Mouse (Mus musculus): ENCODE data around the gene Ssmem1. TPM values are rescaled to one million over a fixed set of nuclear protein-coding genes. Genes with fewer than 3 reads are reported as not detected.

Gene Ssmem1
- polyA plus RNA-seq, 2 experiments: 0.10 to 0.14 TPM

DNA sequence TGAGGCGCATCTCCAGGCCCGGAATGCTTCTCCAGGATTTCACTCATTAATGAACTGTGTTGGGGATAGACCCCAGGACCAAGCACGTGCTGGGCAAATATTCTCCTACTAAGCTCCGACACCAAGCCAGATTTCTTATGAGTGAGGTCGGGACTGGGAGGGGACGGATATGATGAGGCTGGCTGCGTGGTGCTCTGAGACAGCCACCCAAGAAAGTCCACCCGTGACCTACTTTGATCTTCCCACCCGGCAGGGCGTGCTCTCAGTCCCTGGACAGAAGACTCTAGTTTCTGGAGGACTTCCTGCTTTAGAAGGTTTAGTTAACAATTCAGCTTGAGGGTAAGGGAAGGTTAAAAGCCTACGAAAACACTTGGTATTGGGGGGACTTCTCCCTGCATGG is 44.1 kb upstream of the Ssmem1 start:
- no peak for DNase-seq (ENCODE audit: low read depth in 3 of 3, low spot score in 3 of 3)
- WGBS (ENCODE audit: insufficient replicate concordance): 72% methylated on average over 11 of the region's 11 CpGs
- Histone ChIP-seq H3K36me3 (replicated peaks; ENCODE audit: control insufficient read depth, insufficient read depth, low read depth) (no peaks in the 10 kb centered on the region), H3K9ac (replicated peaks) (no peak overlapping the region), H3K27me3 (ENCODE audit: control insufficient read depth, insufficient read depth, low read length) (no peaks in the 10 kb centered on the region; the same call in 1 of the 2 replicates), H3K4me1 (replicated peaks; ENCODE audit: control insufficient read depth in 2 of 2, insufficient read depth in 2 of 2, low read length in 1 of 2) (peaks cover 0 to 13% of the 10 kb centered on the region in 2 experiments; a peak in 3 of 4 replicates), H3K4me2 (ENCODE audit: low read depth) (no peak overlapping the region), H3K9me3 (ENCODE audit: control insufficient read depth, low read length) (no peaks in the 10 kb centered on the region), H3K27ac (no peak overlapping the region), H3K4me3 (ENCODE audit: insufficient read depth in 1 of 2, low read depth in 2 of 2, low read length in 2 of 2) (no peak overlapping the region)
- ATAC-seq (ENCODE audit: insufficient read depth): no peak
- no peak for TF ChIP-seq CTCF (IDR thresholded peaks at IDR 0.05; ENCODE audit: low read depth)
- no peak for TF ChIP-seq EP300 (IDR thresholded peaks at IDR 0.05; ENCODE audit: low read depth)

DNA sequence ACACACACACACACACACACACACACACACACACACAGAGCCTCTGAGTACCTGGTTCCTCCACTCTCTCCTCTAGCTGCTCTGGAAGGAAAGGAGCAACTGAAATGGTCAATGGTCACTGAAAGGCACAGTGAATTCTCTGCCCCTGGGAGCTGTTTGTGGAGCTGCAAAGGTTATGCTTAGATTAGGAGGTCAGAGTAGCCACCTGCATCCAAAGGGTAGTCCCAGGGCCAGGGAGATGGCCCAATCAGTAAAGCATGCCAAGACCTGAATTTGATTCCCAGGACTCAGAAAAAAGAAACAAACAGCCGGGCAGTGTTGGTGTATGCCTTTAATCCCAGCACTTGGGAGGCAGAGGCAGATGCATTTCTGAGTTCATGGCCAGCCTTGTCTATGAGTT is 41.6 kb upstream of the Ssmem1 start:
- H3K4me1 ChIP-seq (replicated peaks; ENCODE audit: control insufficient read depth in 2 of 2, insufficient read depth in 2 of 2, low read length in 1 of 2): peaks cover 0 to 2% of the 10 kb centered on the region in 2 experiments; a peak in 1 of 4 replicates
- no peaks in the 10 kb centered on the region for H3K27me3 ChIP-seq (ENCODE audit: control insufficient read depth, insufficient read depth, low read length)
- no peaks in the 10 kb centered on the region for H3K36me3 ChIP-seq (replicated peaks; ENCODE audit: control insufficient read depth, insufficient read depth, low read depth)
- H3K9ac ChIP-seq (replicated peaks): no peak overlapping the region
- TF ChIP-seq EP300 (IDR thresholded peaks at IDR 0.05; ENCODE audit: low read depth) (no peak), CTCF (IDR thresholded peaks at IDR 0.05; ENCODE audit: low read depth) (no peak)
- ATAC-seq (ENCODE audit: insufficient read depth) (no peak), DNase-seq (ENCODE audit: low read depth in 3 of 3, low spot score in 3 of 3) (no peak)
- no peak overlapping the region for H3K27ac ChIP-seq
- 58% methylated on average over 1 of the region's 1 CpGs for WGBS (ENCODE audit: insufficient replicate concordance)
- no peak overlapping the region for H3K4me2 ChIP-seq (ENCODE audit: low read depth)
- no peak overlapping the region for H3K4me3 ChIP-seq (ENCODE audit: insufficient read depth in 1 of 2, low read depth in 2 of 2, low read length in 2 of 2)
- H3K9me3 ChIP-seq (ENCODE audit: control insufficient read depth, low read length): no peaks in the 10 kb centered on the region

DNA sequence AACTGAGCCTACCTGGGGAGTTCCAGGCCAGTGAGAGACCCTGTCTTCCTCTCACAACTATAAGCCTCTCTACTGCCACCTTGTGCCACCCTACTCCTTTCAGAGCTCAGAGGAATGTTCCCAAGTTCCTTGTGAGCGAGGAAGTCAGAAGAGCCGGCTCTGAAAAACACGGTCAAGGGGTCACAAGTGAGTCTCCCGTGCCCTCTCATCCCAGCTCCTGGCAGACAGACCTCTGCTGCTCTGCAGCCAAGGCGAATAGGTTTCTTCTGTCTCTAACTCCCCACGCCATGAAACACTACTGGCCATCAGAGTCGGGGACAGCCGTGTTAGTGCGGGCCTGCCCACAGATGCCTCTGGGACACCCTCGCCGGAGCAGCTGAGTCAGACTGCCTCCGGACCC is 41.0 kb upstream of the Ssmem1 start:
- no peaks in the 10 kb centered on the region for H3K36me3 ChIP-seq (replicated peaks; ENCODE audit: control insufficient read depth, insufficient read depth, low read depth)
- no peak for DNase-seq (ENCODE audit: low read depth in 3 of 3, low spot score in 3 of 3)
- TF ChIP-seq EP300 (IDR thresholded peaks at IDR 0.05; ENCODE audit: low read depth) (no peak), CTCF (IDR thresholded peaks at IDR 0.05; ENCODE audit: low read depth) (peak; percentile 48)

DNA sequence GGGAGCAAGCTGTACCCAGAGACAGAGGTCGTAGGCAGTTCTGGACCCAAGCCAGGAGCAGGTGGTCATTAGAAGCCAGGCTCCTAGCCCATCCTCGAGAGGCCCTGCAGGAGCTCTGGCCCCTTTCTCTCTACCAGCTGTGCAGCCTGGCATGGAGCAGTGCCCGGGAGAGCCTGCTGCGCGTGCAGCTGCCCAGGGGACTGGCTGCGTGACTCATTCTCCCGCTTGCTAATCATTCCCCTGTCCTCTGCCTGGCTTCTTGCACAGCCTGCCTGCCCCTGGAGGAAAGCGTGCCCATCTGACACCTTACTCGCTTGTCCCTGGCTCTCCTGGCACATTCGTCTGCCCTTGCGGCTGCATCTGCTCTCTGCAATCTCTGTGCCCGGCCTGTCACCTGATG is 40.3 kb upstream of the Ssmem1 start:
- no peak overlapping the region for H3K27ac ChIP-seq
- DNase-seq (ENCODE audit: low read depth in 3 of 3, low spot score in 3 of 3) (no peak), ATAC-seq (ENCODE audit: insufficient read depth) (no peak)
- no peaks in the 10 kb centered on the region for H3K9me3 ChIP-seq (ENCODE audit: control insufficient read depth, low read length)
- TF ChIP-seq EP300 (IDR thresholded peaks at IDR 0.05; ENCODE audit: low read depth) (no peak), CTCF (IDR thresholded peaks at IDR 0.05; ENCODE audit: low read depth) (no peak)
- no peak overlapping the region for H3K9ac ChIP-seq (replicated peaks)
- no peak overlapping the region for H3K4me2 ChIP-seq (ENCODE audit: low read depth)
- no peaks in the 10 kb centered on the region for H3K36me3 ChIP-seq (replicated peaks; ENCODE audit: control insufficient read depth, insufficient read depth, low read depth)
- WGBS (ENCODE audit: insufficient replicate concordance): 70% methylated on average over 12 of the region's 12 CpGs
- H3K27me3 ChIP-seq (ENCODE audit: control insufficient read depth, insufficient read depth, low read length): no peaks in the 10 kb centered on the region
- no peak overlapping the region for H3K4me3 ChIP-seq (ENCODE audit: insufficient read depth in 1 of 2, low read depth in 2 of 2, low read length in 2 of 2)
- H3K4me1 ChIP-seq (replicated peaks; ENCODE audit: control insufficient read depth in 2 of 2, insufficient read depth in 2 of 2, low read length in 1 of 2): 0 out of 4 replicates have a peak, but pooled peaks cover 0 to 2% of the 10 kb centered on the region in 2 experiments

More for the DNA sequence above, 41.0 kb upstream of the Ssmem1 start:
- Histone ChIP-seq H3K27ac (no peak overlapping the region), H3K9me3 (ENCODE audit: control insufficient read depth, low read length) (no peaks in the 10 kb centered on the region), H3K4me2 (ENCODE audit: low read depth) (no peak overlapping the region), H3K4me1 (replicated peaks; ENCODE audit: control insufficient read depth in 2 of 2, insufficient read depth in 2 of 2, low read length in 1 of 2) (0 out of 4 replicates have a peak, but pooled peaks cover 0 to 2% of the 10 kb centered on the region in 2 experiments), H3K27me3 (ENCODE audit: control insufficient read depth, insufficient read depth, low read length) (no peaks in the 10 kb centered on the region), H3K4me3 (ENCODE audit: insufficient read depth in 1 of 2, low read depth in 2 of 2, low read length in 2 of 2) (no peak overlapping the region), H3K9ac (replicated peaks) (no peak overlapping the region)
- ATAC-seq (ENCODE audit: insufficient read depth): no peak
- 53% methylated on average over 12 of the region's 12 CpGs for WGBS (ENCODE audit: insufficient replicate concordance)

DNA sequence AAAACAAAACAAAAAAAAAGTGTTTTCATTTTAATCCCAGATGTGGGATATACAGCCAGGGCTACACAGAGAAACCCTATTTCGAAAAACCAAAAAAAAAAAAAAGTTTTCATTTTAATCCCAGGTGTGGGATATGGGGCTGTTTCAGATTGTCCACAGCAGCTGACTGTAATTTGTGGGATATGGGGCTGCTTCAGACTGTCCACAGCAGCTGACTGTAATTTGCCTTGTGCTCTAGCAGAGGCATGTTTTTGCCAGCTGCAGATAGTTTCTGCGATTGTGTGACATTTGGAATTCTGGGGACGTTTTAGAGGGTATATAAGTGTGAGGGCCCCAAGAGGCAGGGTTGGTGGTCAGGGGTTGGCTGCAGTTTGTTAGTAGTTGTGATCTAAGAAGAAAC is 37.9 kb upstream of the Ssmem1 start:
- WGBS (ENCODE audit: insufficient replicate concordance): 49% methylated on average over 3 of the region's 3 CpGs
- no peak overlapping the region for H3K9ac ChIP-seq (replicated peaks)
- H3K27ac ChIP-seq: no peak overlapping the region
- ATAC-seq (ENCODE audit: insufficient read depth): no peak
- TF ChIP-seq EP300 (IDR thresholded peaks at IDR 0.05; ENCODE audit: low read depth): no peak
- TF ChIP-seq CTCF (IDR thresholded peaks at IDR 0.05; ENCODE audit: low read depth): no peak
- H3K9me3 ChIP-seq (ENCODE audit: control insufficient read depth, low read length): no peaks in the 10 kb centered on the region
- H3K4me2 ChIP-seq (ENCODE audit: low read depth): no peak overlapping the region
- H3K27me3 ChIP-seq (ENCODE audit: control insufficient read depth, insufficient read depth, low read length): no peaks in the 10 kb centered on the region
- H3K4me3 ChIP-seq (ENCODE audit: insufficient read depth in 1 of 2, low read depth in 2 of 2, low read length in 2 of 2): no peak overlapping the region
- no peak for DNase-seq (ENCODE audit: low read depth in 3 of 3, low spot score in 3 of 3)
- H3K4me1 ChIP-seq (replicated peaks; ENCODE audit: control insufficient read depth in 2 of 2, insufficient read depth in 2 of 2, low read length in 1 of 2): 0 out of 4 replicates have a peak, but pooled peaks cover 0 to 2% of the 10 kb centered on the region in 2 experiments
- no peaks in the 10 kb centered on the region for H3K36me3 ChIP-seq (replicated peaks; ENCODE audit: control insufficient read depth, insufficient read depth, low read depth)

Data from liver, embryonic 14.5 days (tissue).